Mouse (Mus musculus): Measurements from ENCODE around the gene Phlpp1.

The Phlpp1 gene

DNA sequence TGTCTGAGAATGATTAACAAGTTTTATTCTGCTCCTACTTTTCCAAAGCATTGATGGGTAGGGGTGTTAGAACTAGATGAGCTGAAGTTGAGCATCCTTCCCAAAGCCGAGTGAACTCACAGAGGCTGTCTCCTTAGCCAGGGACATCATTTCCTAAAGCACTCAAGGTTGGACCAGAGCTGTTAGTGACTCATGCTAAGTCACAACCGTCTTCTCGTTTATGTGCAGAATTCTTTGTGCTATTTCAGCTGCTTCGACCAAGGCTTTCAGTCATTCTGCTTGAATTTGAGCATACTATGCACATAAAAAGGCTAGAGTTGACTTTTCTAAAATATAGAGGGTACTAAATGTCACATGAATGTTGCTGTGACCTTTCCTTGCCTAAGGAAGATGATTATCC is 142.9 kb downstream of the Phlpp1 start:
- DNase-seq (ENCODE audit: low read depth), result no peak

DNA sequence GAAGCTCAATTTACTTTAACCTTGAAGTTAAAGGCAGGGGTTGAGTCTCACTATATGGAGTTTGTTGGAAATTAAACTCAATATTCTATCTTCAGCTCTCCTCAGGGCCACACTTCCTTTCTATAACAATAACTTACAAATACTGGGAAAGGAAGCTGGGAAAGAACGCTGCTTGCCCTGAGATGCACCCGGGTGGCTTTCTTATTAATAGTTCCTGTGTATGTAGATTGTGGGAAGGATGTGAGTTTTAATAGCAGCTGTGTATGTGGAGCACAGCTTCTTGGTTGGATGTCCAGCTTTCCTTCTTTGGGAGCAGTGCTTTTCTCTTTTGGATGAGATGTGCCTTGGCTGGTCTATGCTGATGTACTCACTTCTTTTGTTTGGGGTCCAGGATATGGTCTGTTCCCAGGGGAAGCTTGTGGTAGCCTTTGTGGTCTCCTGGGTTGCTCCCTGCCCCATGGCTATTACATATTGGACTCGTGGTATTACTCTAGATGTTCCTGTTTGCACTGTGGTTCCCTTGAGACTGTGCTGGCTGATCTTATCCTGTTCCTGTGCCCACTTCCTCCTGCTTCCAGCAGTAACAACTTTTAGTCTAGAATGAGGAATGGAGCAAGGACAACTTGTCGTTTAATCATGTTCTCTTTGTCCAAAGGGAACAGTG is 145.2 kb downstream of the Phlpp1 start:
- DNase-seq (ENCODE audit: low read depth), result no peak

DNA sequence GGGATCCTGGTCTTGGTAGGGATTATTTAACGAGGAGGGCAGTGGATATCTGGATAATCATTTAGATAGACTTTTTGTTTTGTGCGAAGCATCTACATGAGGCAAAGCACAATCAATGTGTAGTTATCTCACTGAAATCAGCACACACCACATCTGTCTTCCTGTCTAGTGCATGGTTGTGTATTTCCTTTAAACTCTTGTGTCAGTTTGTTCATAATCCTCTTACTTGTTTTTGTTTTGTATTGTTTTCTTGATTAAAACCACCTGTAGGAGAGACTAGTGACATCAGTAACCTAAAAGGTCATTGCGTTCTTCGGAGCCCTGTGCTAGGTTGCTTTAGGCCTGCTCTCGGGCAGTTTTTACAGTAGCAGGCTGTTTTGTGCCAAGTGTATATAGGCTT is 146.8 kb downstream of the Phlpp1 start:
- peak; percentile 50 for DNase-seq (ENCODE audit: low read depth)

DNA sequence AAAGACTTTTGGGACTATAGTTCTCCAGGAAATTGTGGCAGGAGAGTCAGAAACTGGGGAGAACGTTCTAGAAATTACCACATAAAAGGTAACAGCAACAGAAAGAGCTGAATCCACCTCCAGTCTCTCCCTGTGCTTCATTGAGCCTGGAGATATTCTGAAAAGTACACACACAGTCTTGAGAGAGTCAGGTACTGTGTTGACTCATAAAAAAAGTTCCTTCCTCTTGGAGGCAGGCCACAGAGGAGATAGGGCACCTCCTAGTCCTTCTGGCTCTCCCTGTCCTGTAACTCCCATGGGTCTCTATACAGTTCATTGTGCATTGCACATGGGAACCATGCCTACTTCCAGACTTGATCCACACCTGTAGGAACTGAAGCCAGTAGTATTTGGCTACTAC is 149.0 kb downstream of the Phlpp1 start:
- DNase-seq (ENCODE audit: low read depth), result no peak

DNA sequence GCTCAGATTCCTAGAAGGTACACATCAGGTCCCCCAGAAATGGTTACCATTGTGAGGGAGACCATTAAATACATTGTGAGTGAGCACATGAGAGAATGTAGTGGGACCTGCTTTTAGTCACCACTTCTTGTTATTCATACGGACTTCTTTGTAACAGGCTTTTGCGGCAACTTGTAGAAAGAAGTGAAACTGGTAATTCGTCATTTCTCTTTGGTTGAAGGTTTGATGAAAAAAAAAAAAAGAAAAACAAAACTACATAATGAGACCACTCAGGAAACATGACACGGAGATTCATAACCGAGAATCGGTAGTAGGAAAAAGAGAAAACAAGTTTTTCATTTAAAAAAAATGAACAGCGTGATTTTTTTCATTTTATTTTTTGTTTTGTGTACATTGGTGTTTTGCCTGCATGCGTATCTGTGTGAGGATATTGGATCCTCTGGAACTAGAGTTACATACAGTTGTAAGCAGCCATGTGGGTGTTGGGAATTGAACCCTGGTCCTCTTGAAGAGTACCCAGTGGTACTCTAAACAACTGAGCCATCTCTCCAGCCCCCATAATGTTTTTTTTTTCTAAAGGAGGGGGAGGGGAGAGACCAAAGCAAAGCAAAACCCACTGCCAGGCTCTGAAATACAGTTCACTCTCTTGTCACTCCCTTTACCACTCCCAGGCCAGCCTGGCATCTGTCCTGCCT is 150.0 kb downstream of the Phlpp1 start:
- peak; percentile 44 for DNase-seq (ENCODE audit: low read depth)

DNA sequence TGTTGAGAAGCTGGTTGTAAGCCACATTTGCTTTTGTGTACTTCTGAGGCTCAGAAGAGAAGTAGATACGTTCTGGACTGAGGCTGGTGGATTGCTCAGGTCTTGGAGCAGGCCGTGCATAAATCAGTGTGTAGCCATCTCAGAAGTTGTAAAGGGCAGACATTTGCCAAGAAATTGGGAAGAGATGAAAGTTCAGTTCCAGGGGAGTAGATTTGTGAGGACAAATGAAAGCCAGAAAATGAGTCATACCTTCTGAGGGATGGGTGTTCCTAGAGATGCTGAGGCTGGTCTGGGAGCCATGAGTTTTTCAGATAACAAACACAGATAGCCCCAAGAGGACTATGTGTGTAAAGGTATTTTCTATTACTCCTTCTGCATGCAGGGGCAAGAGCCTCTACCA is 155.1 kb downstream of the Phlpp1 start:
- DNase-seq (ENCODE audit: low read depth), result no peak

DNA sequence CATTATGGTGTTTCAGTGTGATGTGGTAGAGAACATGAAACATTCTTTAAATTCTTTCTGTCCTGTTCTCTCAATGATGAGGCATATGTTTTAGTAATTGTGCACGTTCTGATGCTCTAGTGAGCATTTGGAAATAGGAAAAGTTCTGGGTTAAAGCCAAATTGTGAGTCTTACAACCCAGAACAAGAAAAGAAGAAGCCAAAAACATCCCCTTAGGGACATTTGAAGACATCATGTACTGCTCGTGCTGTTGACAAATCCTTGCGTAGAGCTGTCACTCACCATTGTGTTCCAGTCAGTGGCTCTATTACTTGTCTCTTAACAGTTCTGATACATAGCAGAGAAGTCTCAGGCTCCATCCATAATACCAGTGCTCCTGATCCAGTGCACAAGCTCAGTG is 170.5 kb downstream of the Phlpp1 start:
- no peak for DNase-seq (ENCODE audit: low read depth)

DNA sequence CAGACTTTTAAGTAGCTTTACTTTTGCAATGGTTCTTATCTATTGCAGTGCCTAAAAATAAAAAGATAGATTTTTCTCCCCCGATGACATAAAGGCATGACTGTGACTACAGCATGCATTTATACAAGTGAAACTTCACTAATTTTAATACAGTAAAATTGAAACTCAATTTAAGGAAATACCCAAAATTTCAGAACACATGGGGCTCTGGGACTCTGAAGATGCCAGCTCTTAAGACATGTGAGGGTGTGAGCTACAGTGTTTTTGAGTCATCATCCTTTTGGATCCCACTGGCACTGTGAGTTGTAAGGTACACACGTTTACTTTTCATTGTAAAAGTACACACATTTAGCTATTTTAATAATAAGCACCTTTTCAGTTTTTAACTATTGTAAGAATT is 173.7 kb downstream of the Phlpp1 start:
- DNase-seq (ENCODE audit: low read depth), result no peak

DNA sequence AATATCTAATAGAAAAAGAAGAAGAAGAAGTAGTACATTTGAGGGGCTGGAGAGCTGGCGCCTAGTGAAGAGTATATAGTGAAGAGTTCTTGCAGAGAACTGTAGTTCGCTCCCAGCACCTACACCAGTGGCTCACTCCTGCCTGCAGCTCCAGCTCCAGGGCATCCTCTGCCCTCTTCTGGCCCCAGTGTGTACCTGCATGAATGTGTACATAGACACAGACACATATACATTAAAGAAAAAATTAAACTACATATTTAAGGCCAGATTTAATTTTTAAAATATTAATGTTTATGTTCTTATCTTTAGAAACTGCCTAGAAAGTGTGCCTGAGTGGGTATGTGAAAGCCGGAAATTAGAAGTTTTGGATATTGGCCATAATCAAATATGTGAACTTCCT is 175.2 kb downstream of the Phlpp1 start:
- DNase-seq (ENCODE audit: low read depth), result no peak

DNA sequence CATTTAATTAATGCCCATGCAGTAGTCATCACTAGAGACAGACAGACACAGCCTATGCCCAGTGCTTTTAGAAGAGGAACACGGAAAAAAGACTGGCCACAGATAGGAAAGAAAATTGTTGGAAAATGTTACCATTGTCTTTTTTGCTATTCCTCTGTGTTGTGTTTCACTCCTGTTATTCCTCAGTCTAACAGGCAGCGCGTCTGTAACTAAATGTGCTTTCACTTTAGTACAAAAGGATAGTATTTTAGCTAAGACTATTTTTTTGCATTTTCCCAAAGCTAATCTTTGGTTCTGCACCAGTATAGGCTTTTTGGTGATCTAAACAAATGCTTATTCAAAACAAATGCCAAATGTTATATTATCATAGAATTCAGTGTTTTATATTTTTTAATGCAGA is 177.6 kb downstream of the Phlpp1 start:
- no peak for DNase-seq (ENCODE audit: low read depth)

DNA sequence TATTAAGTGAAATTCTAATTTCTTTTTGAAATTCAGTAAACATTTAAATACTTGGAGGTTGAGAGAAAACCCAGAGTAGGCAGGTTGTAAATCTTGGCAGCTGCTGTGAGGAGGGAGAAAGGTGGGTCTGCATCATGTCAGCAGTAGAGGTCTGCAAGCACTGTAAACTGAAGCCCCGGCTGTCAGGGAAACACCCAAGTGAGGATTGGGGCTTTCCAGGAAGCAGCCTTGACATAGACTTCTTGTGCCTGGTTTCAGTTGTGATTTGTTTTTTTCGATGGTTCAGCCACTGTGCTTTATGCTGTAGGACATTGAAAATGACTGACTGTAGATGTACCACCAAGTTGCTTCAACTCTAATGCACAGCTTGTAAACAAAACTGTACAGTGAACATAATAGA is 180.0 kb downstream of the Phlpp1 start:
- no peak for DNase-seq (ENCODE audit: low read depth)

DNA sequence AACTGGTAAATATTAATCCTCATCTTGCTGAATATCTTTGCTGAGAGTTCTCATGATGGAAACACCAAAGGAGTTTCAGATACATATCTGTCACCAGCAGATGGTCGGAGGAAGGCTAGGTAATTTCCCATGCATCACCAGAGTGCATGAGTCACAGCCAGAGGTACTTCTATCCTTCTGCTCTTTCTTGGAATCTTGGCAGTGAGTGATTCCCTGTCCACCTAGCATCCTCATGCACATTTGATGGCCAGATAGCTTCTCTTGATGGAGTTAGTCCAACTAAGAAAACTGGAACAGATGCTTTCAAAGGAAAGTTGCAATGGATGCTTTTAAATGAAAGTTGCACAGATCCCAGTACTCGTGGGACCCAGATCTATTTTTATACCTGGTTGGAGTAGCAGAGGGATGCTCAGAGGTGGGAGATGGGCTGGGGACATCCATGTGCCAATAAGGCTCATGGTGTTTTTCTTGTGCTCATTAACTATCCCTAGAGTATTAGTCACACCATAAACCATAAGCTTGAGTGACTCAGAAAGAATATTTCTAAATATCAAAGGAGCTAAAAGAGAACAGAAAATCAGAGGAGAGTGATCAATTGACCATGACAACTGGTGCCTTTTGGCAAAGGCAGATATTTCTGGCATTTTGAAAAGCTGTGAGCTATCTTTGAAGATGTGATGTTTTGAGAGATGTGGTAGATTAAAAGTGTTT is 181.4 kb downstream of the Phlpp1 start:
- DNase-seq (ENCODE audit: low read depth), result no peak

DNA sequence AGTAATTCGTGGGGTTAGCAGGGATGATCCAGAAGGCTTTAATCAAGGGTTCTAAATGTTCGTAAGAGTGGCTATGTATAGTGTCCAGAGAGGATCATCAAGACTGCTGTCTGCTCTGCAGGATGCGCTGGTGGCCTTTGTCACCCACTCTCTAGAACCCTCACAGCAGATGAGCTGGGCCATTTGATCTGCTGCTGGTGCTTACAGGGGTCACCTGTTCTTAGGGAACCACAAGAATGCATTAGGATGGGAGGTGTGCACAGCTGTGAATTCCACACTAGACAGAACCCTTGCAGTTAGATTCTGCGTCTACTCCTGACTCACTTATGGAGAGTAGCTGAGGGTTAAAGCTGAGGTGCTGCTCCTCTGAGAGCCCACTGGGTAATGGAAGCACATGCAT is 182.4 kb downstream of the Phlpp1 start:
- no peak for DNase-seq (ENCODE audit: low read depth)

DNA sequence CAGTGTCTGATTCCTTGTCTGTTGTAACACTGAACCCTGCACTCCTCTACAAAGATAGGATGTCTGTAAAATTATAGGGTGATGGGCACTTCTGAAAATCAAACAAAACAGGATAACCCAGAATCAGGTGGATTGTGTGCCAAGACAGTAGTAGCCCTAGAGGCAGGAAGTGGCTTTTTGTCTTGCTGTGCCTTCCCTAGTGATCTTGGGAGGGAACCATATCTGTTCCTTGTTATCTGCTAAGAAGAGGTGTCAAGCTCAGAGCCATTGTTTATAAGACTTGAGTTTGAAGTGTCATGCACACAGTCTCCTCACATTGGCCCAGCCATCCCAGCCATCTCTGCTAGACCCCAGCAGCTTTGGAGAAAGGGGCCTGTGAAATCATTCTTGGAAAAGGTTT is 187.9 kb downstream of the Phlpp1 start:
- no peak for DNase-seq (ENCODE audit: low read depth)

DNA sequence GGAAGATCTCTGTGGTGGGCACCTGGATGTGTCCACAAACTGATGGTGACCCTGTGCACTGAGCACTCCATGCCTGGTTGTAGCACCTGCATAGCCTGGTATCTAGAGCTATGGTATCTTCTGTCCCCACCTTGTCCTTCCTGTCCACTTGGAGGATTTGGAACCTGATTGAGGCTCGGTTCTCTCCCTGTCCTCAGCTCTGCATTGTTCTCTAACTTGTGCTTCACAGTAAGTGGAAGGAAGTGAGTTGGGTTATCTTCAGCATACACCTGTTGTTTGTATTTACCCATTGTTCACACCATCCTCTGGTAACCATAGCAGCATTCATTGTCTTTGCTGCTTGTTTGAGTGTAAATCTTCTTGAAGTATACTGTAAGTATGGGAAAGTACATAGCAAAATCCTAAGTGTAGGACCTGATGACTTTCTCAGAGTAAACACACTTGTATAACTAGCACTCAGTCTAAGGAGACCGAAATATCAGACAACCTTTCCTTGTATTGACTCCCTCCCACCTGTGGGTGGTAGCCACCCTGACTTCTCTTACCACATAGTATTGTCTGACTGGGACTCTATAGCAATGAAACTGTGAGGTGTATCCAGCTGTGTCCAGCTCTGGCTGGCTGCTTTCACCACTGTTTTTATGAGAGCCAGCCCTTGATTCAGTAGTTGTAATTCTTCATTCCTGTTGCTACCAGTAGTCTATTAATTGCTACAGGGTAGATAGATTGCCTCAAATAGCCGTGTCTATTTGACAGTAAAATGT is 191.5 kb downstream of the Phlpp1 start:
- DNase-seq (ENCODE audit: low read depth), result no peak

DNA sequence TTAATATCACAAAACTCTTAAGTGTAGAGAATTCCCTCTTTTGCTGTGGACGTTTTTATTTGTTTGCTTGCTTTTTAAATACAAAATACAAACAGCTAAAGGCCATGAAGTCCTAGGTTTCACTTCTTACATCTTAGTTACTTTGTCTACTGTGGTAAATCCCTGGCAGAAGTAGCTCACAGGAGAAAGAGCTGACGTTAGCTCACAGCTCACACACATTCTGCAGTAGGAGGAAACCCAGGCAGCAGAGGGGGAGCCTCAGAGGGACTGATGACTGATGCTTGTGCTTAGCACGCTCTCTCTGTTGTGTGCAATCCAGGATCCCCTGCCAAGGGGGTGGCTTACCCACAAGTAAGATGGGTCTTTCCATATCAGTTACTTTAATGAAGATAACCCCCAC is 197.8 kb downstream of the Phlpp1 start:
- DNase-seq (ENCODE audit: low read depth), result no peak

DNA sequence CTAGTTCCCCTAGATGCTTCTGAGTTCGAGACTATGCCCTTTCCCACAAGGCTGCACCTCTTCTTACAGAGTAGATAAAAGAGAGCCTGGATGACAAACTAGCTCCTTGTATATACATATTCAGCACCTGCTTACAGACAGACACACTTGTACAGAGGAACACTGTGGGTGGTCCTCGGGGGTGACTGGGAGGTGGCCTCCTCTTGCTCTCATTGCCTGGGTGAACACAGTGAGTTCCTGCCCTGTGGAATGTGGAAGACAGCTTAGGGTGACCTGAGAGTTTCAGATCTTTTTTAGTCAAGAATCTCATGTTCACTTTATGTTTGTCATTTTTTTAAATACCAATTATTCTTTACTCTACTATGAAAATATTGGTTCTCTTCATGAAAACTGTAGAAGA is 200.9 kb downstream of the Phlpp1 start:
- DNase-seq (ENCODE audit: low read depth), result no peak

DNA sequence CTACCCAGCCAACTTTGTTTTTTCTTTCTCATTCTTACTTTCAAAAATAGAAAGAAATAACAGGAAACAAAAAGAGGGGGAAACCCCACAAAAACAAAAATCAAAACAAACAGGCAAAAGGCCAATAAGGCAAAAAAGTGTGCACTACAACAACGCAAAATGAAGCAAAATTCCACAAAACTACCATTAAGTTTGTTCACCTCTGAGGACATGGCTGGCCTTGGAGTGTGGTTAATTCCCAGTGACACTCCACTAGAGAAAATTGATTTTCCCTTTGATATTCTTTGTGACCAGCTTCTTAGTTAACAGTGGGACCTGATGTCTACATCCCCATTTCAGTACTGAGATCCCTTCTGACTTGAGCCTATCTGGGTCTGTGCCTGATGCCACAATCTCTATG is 202.1 kb downstream of the Phlpp1 start:
- DNase-seq (ENCODE audit: low read depth), result no peak

DNA sequence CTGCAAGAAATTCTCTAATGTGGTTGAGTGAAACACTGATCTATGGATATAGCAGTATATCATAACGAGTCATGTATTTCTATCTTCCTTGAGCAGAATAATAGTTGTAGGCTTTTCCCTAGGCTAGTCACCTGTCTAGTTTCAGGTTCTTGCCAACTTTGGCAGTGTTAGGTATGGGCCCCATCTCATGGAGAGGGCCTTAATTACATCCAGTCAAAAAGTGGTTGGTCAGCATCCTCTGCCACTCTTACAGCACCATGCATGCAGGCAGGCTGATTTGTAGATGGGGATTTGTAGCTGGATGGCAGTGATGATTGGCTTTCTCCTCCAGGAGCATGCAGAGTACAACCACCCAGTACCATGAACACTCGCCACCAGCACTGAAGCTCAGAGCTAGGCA is 202.7 kb downstream of the Phlpp1 start:
- no peak for DNase-seq (ENCODE audit: low read depth)

DNA sequence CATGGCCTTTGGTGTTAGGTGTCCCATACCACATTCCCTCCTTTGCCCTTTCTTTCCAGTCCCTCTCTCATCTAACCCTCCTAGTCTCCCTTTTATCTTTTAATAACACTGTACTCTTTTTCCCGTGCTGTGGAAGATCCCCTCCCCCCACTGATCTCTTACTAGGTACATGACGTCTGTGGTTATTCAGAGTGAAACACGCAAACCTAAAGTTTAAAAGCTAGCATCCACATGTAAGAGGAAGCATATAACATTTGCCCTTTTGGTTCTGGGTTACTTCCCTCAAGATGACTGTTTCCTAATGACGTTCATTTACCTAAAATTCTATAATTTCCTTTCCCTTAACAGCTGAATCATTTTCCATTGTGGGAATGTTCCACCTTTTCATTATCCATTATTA is 203.4 kb downstream of the Phlpp1 start:
- no peak for DNase-seq (ENCODE audit: low read depth)

DNA sequence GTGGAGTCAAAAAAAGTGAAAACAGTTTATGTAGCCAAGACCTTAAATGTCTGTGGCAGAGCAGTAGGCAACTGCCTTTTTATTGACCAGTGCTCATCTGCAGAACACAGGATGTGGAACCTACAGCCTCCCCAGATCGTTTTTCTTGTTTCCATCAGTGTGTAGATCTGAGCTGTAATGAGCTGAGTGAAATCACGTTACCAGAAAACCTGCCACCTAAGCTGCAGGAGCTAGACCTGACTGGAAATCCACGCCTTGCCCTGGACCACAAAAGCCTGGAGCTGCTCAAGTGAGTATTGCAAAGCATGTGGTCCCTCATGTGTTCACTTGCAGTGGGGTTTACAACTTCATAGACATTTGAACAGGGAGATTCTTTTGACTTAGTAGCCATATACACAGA is 204.5 kb downstream of the Phlpp1 start:
- no peak for DNase-seq (ENCODE audit: low read depth)

DNA sequence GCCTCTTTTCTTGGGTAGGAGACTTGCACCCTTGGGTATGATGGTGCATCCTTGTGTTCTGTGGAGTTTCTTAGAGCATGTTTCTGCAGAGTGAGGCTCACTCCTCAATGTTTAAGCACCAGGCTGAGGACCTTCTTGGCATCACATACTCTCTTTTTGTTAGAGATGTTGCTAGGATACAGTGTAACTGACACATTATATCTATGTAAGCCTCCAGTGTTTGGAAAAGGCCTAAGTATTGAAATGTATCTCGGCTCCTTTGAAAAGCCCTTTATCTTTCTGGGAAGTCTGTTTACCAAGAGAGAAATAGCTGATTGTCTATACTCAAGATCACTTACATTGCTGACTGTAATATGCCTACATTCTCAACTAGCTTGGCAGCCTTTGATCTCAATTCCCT is 208.9 kb downstream of the Phlpp1 start:
- no peak for DNase-seq (ENCODE audit: low read depth)

DNA sequence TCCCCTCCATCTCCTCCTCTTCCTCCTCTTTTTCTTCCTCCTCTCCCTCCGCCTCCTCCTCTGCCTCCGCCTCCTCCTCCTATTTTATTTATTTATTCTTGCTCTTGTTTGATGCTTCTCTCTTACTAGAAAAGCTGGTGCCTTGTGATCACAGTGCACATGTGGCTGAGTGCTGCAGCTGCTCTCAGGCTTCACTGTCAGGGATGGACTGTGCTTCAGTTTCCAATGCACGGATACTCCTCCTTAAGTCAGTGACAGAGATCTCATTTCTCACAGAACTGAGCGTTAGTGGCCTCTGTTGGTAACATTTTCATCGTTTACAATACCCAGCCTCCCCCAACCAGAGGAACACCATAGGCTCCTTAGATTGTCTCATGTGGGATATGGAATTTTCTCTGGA is 215.0 kb downstream of the Phlpp1 start:
- no peak for DNase-seq (ENCODE audit: low read depth)
